Mouse (Mus musculus) embryonic facial prominence, embryonic 10.5 days (tissue): ENCODE data around the gene Scnn1a. TPM values are rescaled to one million over a fixed set of nuclear protein-coding genes. Genes with fewer than 3 reads are reported as not detected.

ENCODE experiments used
- DNase-seq: peaks from one replicate; pipeline ENCODE4 v3.0.0-alpha.2; 2017; ENCODE audit warnings: low spot score
- H3K27ac ChIP-seq: fragments of 300-500 bp; sonication (generic); replicated peaks from 2 replicates; pipeline ENCODE4 v1.5.1; 2016; ENCODE audit warnings: mild to moderate bottlenecking
- H3K27me3 ChIP-seq: fragments of 300-500 bp; sonication (generic); replicated peaks from 2 replicates; pipeline ENCODE4 v1.6.1; 2016; ENCODE audit warnings: low read depth, mild to moderate bottlenecking; ENCODE audit not compliant: poor library complexity, severe bottlenecking
- H3K36me3 ChIP-seq: fragments of 300-500 bp; sonication (generic); replicated peaks from 2 replicates; pipeline ENCODE4 v1.6.1; 2016; ENCODE audit warnings: mild to moderate bottlenecking, moderate library complexity
- H3K4me1 ChIP-seq: fragments of 300-500 bp; sonication (generic); 2 replicates; pipeline ENCODE4 v1.6.1; 2016
- H3K4me3 ChIP-seq: fragments of 300-500 bp; sonication (generic); 2 replicates; pipeline ENCODE4 v1.5.1; 2016; ENCODE audit warnings: mild to moderate bottlenecking, moderate library complexity
- H3K9me3 ChIP-seq: fragments of 300-500 bp; sonication (generic); 2 replicates; pipeline ENCODE4 v1.6.1; 2016; ENCODE audit warnings: mild to moderate bottlenecking
- WGBS: fragments of 180-500 bp; shearing (Covaris S2); methylation state at CpG from one replicate; pipeline ENCODE4 v1.1.7; 2016; 5-methylcytosine and 5-hydroxymethylcytosine counted together
- polyA plus RNA-seq: library from polyadenylated mRNA; unstranded; fragments of >200 nt; fragmentation: Nextera tagmentation; extraction: Ambion mirVana; gene quantifications from 2 replicates; pipeline ENCODE4 v1.2.1, GENCODE M21; 2016

Gene Scnn1a
- polyA plus RNA-seq, 1 experiment from 2014 or later, result 0.57 TPM

- H3K27ac ChIP-seq, result no peak overlapping the region
- WGBS, result 54% methylated on average over 9 of the region's 9 CpGs
- DNase-seq, result no peak
- no peak overlapping the region for H3K4me3 ChIP-seq
- peaks cover 59% of the 10 kb centered on the region for H3K36me3 ChIP-seq
- H3K4me1 ChIP-seq, result peaks cover 54% of the 10 kb centered on the region
- H3K9me3 ChIP-seq, result no peaks in the 10 kb centered on the region
- H3K27me3 ChIP-seq, result peaks cover 52% of the 10 kb centered on the region
These were observed 39.5 kb downstream of the Scnn1a start for GRCm38 (mm10) chr6:125359999-125360398.

- Histone ChIP-seq H3K36me3 (peaks cover 59% of the 10 kb centered on the region), H3K4me3 (0 out of 2 replicates have a peak overlapping the region, but pooled peaks have one; percentile 26), H3K27ac (no peak overlapping the region), H3K9me3 (no peaks in the 10 kb centered on the region), H3K4me1 (peaks cover 45% of the 10 kb centered on the region), H3K27me3 (peaks cover 57% of the 10 kb centered on the region)
- WGBS, result 58% methylated on average over 9 of the region's 9 CpGs
- no peak for DNase-seq
These were observed 40.4 kb downstream of the Scnn1a start for GRCm38 (mm10) chr6:125360846-125361245.

- Histone ChIP-seq H3K36me3 (peaks cover 59% of the 10 kb centered on the region), H3K4me3 (peak overlapping the region; percentile 26; the same call in 1 of the 2 replicates), H3K27me3 (peaks cover 60% of the 10 kb centered on the region), H3K9me3 (no peaks in the 10 kb centered on the region), H3K27ac (no peak overlapping the region), H3K4me1 (peaks cover 37% of the 10 kb centered on the region)
- 27% methylated on average over 38 of the region's 38 CpGs for WGBS
- no peak for DNase-seq
These were observed 41.2 kb downstream of the Scnn1a start for GRCm38 (mm10) chr6:125361467-125362291.

GRCm38 (mm10) chr6:125363021-125363420 is 42.6 kb downstream of the Scnn1a start:
- Histone ChIP-seq H3K4me3 (peak overlapping the region; percentile 38), H3K4me1 (peaks cover 46% of the 10 kb centered on the region), H3K9me3 (no peaks in the 10 kb centered on the region), H3K27ac (no peak overlapping the region; the same call in 1 of the 2 replicates), H3K27me3 (peaks cover 60% of the 10 kb centered on the region), H3K36me3 (peaks cover 47% of the 10 kb centered on the region)
- WGBS, result 17% methylated on average over 15 of the region's 15 CpGs
- no peak for DNase-seq

- Histone ChIP-seq H3K27ac (no peak overlapping the region; the same call in 1 of the 2 replicates), H3K27me3 (peaks cover 60% of the 10 kb centered on the region), H3K4me1 (peaks cover 52% of the 10 kb centered on the region), H3K9me3 (no peaks in the 10 kb centered on the region), H3K4me3 (peak overlapping the region; percentile 38), H3K36me3 (peaks cover 41% of the 10 kb centered on the region)
- 7% methylated on average over 23 of the region's 23 CpGs for WGBS
- DNase-seq, result no peak
These were observed 43.2 kb downstream of the Scnn1a start for GRCm38 (mm10) chr6:125363451-125364242.

- Histone ChIP-seq H3K4me3 (0 out of 2 replicates have a peak overlapping the region, but pooled peaks have one; percentile 21), H3K27me3 (peaks cover 60% of the 10 kb centered on the region), H3K27ac (no peak overlapping the region; the same call in 1 of the 2 replicates), H3K9me3 (no peaks in the 10 kb centered on the region), H3K36me3 (peaks cover 33% of the 10 kb centered on the region), H3K4me1 (peaks cover 60% of the 10 kb centered on the region)
- WGBS, result 6% methylated on average over 8 of the region's 8 CpGs
- peak; percentile 46 for DNase-seq
These were observed 44.0 kb downstream of the Scnn1a start for GRCm38 (mm10) chr6:125364448-125364847.

GRCm38 (mm10) chr6:125365522-125365921 is 45.1 kb downstream of the Scnn1a start:
- Histone ChIP-seq H3K4me1 (peaks cover 58% of the 10 kb centered on the region), H3K9me3 (no peaks in the 10 kb centered on the region), H3K27ac (no peak overlapping the region), H3K4me3 (no peak overlapping the region), H3K36me3 (peaks cover 22% of the 10 kb centered on the region), H3K27me3 (peaks cover 57% of the 10 kb centered on the region)
- DNase-seq, result no peak
- 87% methylated on average over 5 of the region's 5 CpGs for WGBS

GRCm38 (mm10) chr6:125366133-125366532 is 45.7 kb downstream of the Scnn1a start:
- WGBS, result 67% methylated on average over 1 of the region's 1 CpGs
- H3K36me3 ChIP-seq, result peaks cover 16% of the 10 kb centered on the region
- H3K27me3 ChIP-seq, result peaks cover 52% of the 10 kb centered on the region
- H3K9me3 ChIP-seq, result no peaks in the 10 kb centered on the region
- DNase-seq, result no peak
- no peak overlapping the region for H3K27ac ChIP-seq
- peaks cover 57% of the 10 kb centered on the region for H3K4me1 ChIP-seq
- no peak overlapping the region for H3K4me3 ChIP-seq

GRCm38 (mm10) chr6:125367758-125368371 is 47.4 kb downstream of the Scnn1a start:
- Histone ChIP-seq H3K4me1 (peaks cover 46% of the 10 kb centered on the region), H3K9me3 (no peaks in the 10 kb centered on the region), H3K27me3 (peaks cover 48% of the 10 kb centered on the region), H3K27ac (peak overlapping the region; percentile 59), H3K4me3 (no peak overlapping the region), H3K36me3 (no peaks in the 10 kb centered on the region)
- no peak for DNase-seq
- WGBS, result 52% methylated on average over 4 of the region's 4 CpGs

- Histone ChIP-seq H3K9me3 (no peaks in the 10 kb centered on the region), H3K36me3 (no peaks in the 10 kb centered on the region), H3K4me1 (peaks cover 33% of the 10 kb centered on the region), H3K27ac (no peak overlapping the region), H3K4me3 (no peak overlapping the region), H3K27me3 (peaks cover 96% of the 10 kb centered on the region)
- WGBS, result 53% methylated on average over 6 of the region's 6 CpGs
- no peak for DNase-seq
These were observed 56.6 kb downstream of the Scnn1a start for GRCm38 (mm10) chr6:125377042-125377441.

GRCm38 (mm10) chr6:125377582-125378451 is 57.4 kb downstream of the Scnn1a start:
- peak; percentile 56 for DNase-seq
- Histone ChIP-seq H3K27ac (no peak overlapping the region; the same call in 1 of the 2 replicates), H3K4me1 (peaks cover 33% of the 10 kb centered on the region), H3K4me3 (peak overlapping the region; percentile 29), H3K27me3 (peaks cover 96% of the 10 kb centered on the region), H3K36me3 (no peaks in the 10 kb centered on the region), H3K9me3 (no peaks in the 10 kb centered on the region)
- 31% methylated on average over 16 of the region's 16 CpGs for WGBS
